Mouse (Mus musculus) heart, adult 2 months (tissue): ENCODE measurements around the gene Hps1.

Experiments used
- CTCF ChIP-seq: fragments of 200-600 bp; IDR thresholded peaks from 2 replicates; pipeline ENCODE4 v1.8.1; 2022; ENCODE audit warnings: antibody characterized with exemption, mild to moderate bottlenecking, moderate library complexity
- POLR2A ChIP-seq: fragments of 200-500 bp; IDR thresholded peaks from 2 replicates; pipeline ENCODE4 v1.6.1; 2011; ENCODE audit warnings: mild to moderate bottlenecking, low read depth, low read length, control low read depth; ENCODE audit not compliant: insufficient read depth

- no peak for TF ChIP-seq POLR2A
- no peak for TF ChIP-seq CTCF
Measured at GRCm38 (mm10) chr19:42741884-42742283, 37.9 kb downstream of the Hps1 start.
